Mouse (Mus musculus) Muller cell, postnatal 12 days (primary cell): Measurements from ENCODE around the gene Pla2g1b.
A peak's percentile ranks its signal among the peaks of the same experiment; 100 is the strongest.
"Not testable (repeated sequence)": the region's sequence is repeated elsewhere in the genome, so short reads cannot be mapped to it uniquely, and the experiment has no call there.

Experiments used
- DNase-seq: peaks from one replicate; pipeline ENCODE4 v3.0.0-alpha.2; 2015; ENCODE audit errors: inconsistent ontology term

Gene Pla2g1b

GRCm38 (mm10) chr5:115483947-115484920 lies 18.2 kb downstream of the Pla2g1b start, which contains the start of gene Sirt4:
TSS of gene Sirt4 (minus strand) at chr5:115484725.
- peak; percentile 93 for DNase-seq

- no peak for DNase-seq
These were observed 18.9 kb downstream of the Pla2g1b start for GRCm38 (mm10) chr5:115484996-115485395.

DNA sequence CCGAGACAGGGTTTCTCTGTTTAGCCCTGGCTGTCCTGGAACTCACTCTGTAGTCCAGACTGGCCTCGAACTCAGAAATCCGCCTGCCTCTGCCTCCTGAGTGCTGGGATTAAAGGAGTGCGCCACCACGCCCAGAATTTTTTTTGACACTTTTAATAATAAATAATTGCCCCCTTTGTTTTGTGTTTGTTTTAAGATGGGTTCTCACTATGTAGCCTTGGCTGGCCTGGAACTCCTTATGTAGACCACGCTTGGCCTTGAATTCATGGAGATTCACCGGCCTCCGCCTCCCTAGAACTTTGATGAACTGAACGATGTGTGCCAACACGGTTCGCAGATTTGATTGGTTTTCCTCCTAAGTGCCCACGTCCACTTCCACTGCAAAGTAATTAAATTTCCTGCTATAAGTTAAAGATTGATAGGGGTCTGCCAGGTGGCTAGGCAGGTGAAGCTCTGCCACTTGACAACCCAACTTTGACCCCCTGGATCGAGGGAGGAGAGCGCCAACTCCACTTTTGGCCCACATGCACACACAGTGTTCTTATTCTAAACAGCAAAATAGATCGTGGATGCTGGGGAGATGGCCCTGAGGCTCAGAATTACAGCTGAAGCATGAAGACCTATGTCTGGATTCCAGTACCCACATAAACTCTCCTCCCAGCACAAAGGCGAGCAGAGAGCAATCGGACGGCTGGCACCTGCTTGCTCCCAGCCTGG lies 19.6 kb downstream of the Pla2g1b start:
- no peak for DNase-seq

DNA sequence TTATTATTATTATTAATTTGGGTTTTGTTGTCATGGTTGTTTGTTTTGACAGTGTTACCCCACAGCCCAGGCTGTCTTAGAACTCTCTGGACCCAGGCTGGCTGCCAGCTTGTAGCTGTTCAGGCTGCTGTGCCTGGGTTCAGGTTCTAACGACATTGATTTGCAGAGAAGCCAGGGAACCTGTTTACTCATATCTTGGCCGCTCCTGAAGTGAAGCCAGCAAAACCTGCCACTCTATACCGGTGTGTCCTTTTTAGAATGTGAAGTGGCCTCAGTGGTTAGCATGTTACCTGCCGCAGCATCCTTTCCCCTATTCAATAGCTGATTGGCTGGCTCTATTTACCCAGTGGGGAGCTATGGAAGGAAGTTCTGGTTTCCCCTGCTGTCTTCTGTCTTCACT lies 20.7 kb downstream of the Pla2g1b start:
- no peak for DNase-seq

DNA sequence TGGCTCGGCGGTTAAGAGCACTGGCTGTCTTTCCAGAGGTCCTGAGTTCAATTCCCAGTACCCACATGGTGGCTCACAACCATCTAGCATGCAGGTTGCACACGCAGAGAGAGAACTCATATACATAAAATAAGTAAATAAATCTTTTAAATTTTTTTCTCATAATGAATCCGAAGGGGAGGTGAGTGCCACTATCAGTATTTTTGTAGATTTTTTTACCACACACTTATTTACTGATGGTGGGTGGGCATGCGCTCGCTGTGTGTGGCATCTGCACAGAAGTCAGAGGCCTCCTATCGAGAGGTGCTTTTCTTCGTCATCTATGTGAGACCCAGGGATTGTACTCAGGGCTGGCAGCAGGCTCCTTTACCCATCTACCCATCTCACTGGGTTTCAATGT lies 21.3 kb downstream of the Pla2g1b start:
- no peak for DNase-seq

GRCm38 (mm10) chr5:115487942-115488580 lies 22.0 kb downstream of the Pla2g1b start:
- no peak for DNase-seq

- peak; percentile 90 for DNase-seq
These were observed 23.0 kb downstream of the Pla2g1b start for GRCm38 (mm10) chr5:115488841-115489698.

DNA sequence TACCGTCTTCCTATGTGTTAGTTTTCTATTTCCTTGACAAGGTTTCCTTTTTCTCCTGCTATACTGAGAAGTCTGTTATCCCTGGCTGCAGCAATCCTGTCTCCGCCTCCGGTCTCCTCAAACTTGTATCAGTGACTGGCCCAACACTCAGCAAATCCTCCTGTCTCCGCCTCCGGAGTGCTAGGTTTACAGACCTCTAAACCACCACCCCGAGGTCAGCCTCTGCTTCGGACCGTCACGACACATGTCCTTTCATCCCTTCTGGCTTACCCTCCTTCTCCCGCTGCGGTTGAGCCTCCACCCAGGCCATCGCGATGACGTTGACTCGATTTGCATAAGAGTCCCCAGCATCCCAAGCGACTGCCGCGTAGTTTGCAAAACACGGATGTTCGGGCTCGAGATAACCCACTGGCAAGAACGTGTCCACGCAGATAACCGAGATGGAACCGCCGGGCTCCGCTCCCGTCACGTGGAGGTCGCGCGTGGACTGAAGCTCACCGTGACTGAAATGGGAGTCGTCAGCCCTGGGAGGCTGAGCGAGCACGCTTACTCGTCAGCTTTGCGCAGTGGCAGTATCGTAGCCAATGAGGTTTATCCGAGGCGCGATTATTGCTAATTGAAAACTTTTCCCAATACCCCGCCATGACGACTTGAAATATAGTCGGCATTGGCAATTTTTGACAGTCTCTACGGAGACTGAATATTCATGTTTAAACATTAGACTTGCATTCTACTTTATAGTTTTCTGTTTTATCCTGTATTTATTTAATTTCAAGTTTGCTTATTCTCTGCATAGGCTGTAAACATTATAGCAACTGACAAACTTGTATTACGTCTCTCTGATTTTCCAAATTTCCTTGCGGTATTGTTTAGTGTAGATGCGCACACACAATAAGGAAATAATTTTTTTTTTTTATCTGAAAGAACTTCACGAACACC lies 23.9 kb downstream of the Pla2g1b start:
- peak; percentile 98 for DNase-seq

- DNase-seq, result no peak
These were observed 24.6 kb downstream of the Pla2g1b start for GRCm38 (mm10) chr5:115490638-115491000.

- DNase-seq, result peak; percentile 55
These were observed 25.0 kb downstream of the Pla2g1b start for GRCm38 (mm10) chr5:115491076-115491475.

DNA sequence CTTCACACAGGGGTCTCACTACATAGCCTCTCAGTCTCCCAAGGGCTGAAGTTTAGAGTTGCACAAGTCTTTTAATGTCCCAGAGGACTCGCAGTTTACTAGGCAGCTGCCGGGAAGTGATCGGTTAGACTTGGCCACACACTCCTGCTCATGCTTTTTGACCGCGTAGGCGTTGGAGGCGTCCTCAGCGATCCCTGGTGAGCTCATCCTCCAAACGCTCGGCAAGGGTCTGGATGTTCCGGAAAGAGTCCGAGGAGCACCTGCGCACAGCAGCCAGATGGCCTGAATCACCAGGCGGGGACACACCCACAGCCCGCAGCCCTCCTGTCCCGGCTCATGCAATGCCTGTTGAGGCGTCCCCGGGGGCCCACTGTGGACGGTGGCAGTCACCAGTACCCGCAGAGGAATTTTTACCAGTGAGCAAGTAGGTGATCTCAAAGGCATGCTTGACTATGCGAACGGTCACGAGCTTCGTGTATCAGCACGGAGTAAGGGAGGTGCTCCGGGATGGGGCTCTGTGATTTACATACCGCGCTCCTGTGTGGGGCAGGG lies 25.8 kb downstream of the Pla2g1b start:
- DNase-seq, result peak; percentile 96

DNA sequence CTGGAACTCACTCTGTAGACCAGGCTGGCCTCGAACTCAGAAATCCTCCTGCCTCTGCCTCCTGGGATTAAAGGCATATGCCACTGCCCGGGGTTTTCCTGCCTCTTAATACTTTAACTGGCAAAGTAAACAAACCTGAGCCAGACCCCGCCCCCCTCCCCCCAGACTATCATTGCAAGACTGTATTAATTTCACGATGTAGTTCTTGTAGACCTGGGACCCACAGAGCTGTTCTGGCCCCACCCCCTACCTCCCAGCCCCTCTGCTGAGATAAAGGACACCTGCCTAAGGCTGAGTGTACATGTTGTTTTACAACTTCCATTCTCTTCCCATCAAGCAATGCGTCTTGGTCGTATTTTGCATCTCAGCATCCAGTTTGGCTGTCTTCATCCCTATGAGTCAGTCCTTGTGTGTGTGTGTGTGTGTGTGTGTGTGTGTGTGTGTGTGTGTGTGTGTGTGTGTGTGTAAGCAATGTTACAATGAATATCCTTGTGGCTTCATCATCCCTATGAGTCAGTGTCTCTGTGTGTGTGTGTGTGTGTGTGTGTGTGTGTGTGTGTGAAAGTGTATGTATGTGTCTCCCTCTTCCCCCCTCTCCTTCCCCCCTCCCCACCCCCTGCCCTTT lies 26.8 kb downstream of the Pla2g1b start:
- DNase-seq, result peak; percentile 62

DNA sequence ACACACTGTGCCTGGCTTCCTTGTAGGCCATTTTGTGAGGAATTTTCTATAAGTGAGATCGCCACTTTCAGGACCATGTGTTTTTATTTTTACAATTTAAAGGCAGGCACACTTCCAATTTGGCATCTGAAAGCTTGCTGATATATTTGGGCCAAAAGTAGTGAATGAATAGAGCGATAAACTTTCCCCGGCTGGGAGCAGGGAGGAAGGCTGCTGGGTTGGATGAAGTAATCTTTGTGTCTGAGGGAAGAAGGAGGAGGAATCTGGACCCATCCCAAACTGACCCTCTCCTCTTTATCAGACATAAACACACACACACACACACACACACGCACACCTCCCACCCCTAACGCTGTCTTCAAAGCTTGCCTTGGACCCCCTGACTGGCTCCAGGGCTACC lies 27.4 kb downstream of the Pla2g1b start:
- peak; percentile 52 for DNase-seq

DNA sequence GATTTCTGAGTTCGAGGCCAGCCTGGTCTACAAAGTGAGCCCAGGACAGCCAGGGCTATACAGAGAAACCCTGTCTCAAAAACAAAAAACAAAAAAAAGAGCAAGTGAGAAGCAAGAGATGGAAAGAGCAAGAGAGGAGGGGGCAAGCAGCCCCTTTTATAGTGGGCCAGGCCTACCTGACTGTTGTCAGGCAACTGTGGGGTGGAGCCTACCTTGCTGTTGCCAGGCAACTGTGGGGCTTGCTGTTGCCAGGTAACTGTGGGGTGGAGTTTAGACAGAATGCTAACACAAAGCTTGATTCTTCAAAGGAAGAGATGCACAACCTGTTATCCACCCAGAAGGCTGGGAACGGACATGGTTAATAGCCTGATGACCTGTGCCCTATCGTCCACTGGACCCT lies 29.6 kb downstream of the Pla2g1b start:
- not testable (repeated sequence) for DNase-seq

- DNase-seq, result no peak
These were observed 31.0 kb downstream of the Pla2g1b start for GRCm38 (mm10) chr5:115497033-115497432.

- no peak for DNase-seq
These were observed 32.5 kb downstream of the Pla2g1b start for GRCm38 (mm10) chr5:115498307-115499240.

GRCm38 (mm10) chr5:115500383-115500935 lies 34.4 kb downstream of the Pla2g1b start:
- DNase-seq, result no peak

DNA sequence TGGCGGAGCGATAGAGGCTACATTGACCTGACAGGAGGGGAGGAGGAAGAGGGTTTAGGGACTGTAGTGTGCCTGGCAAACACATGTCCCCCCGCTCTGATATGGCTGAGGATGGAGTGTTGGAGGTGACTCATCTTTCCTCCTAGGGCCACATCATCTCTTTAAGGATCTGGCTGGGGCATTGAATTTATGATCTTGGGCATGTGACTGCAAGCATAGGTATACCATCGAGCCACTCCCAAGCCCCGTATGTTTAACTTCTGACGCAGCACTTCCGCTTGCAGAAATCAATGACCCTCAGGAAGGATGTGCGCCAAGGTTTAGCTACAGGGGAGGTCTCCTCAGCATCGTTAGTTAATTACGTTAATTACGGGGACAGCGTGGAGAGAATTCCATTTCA lies 37.0 kb downstream of the Pla2g1b start:
- no peak for DNase-seq
